Mouse (Mus musculus) erythroid progenitor cell, adult 5-6 weeks (primary cell): ENCODE results near the gene Mettl5. TPM values are rescaled to one million over a fixed set of nuclear protein-coding genes. Genes with fewer than 3 reads are reported as not detected.

Experiments
- total RNA-seq, 2 experiments: library from RNA; stranded (forward) in 1 of 2; stranded (reverse) in 1 of 2; fragments of 150-400 nt in 1 of 2; fragments of 186-747, 209-891 nt in 1 of 2; gene quantifications; 2 replicates each; pipeline versions ENCODE4 v1.2.3 to v1.2.4; 2015 to 2017; ENCODE audit warnings: low replicate concordance in 2 of 2

Mettl5 gene
- total RNA-seq, 2 experiments from 2014 or later = 14.1 to 18.0 TPM

Other genes starting within 250 kb of the Mettl5 start
- gene Bbs5, start 238.4 kb downstream of the Mettl5 start, total RNA-seq (2015; ENCODE audit: low replicate concordance) = 9.4 TPM in 1 of 2 replicates, not detected in the other
- gene Bbs5, start 238.4 kb downstream of the Mettl5 start, total RNA-seq (2017; ENCODE audit: low replicate concordance) = 0.51 and 4.5 TPM in 2 replicates
- gene Klhl41, start 215.5 kb downstream of the Mettl5 start, total RNA-seq (2015; ENCODE audit: low replicate concordance) = not detected in 2 replicates
- gene Klhl41, start 215.5 kb downstream of the Mettl5 start, total RNA-seq (2017; ENCODE audit: low replicate concordance) = not detected in 2 replicates
- gene Fastkd1, start 172.1 kb downstream of the Mettl5 start, total RNA-seq (2015; ENCODE audit: low replicate concordance) = 2.1 and 2.5 TPM in 2 replicates
- gene Fastkd1, start 172.1 kb downstream of the Mettl5 start, total RNA-seq (2017; ENCODE audit: low replicate concordance) = 1.3 and 1.4 TPM in 2 replicates
- 35.7 and 45.7 TPM in 2 replicates for gene Ppig, start 163.1 kb downstream of the Mettl5 start, total RNA-seq (2015; ENCODE audit: low replicate concordance)
- gene Ppig, start 163.1 kb downstream of the Mettl5 start, total RNA-seq (2017; ENCODE audit: low replicate concordance) = 49.0 and 72.4 TPM in 2 replicates
- gene Ccdc173, start 96.0 kb downstream of the Mettl5 start, total RNA-seq (2015; ENCODE audit: low replicate concordance) = not detected in 2 replicates
- 1.3 TPM in 1 of 2 replicates, not detected in the other for gene Ccdc173, start 96.0 kb downstream of the Mettl5 start, total RNA-seq (2017; ENCODE audit: low replicate concordance)
- 10.5 and 10.9 TPM in 2 replicates for gene Phospho2, start 96.0 kb downstream of the Mettl5 start, total RNA-seq (2015; ENCODE audit: low replicate concordance)
- 15.1 and 16.3 TPM in 2 replicates for gene Phospho2, start 96.0 kb downstream of the Mettl5 start, total RNA-seq (2017; ENCODE audit: low replicate concordance)
- gene Klhl23, start 63.7 kb downstream of the Mettl5 start, total RNA-seq (2015; ENCODE audit: low replicate concordance) = 4.0 and 6.7 TPM in 2 replicates
- gene Klhl23, start 63.7 kb downstream of the Mettl5 start, total RNA-seq (2017; ENCODE audit: low replicate concordance) = 1.6 and 12.1 TPM in 2 replicates
- 160 and 179 TPM in 2 replicates for gene Ssb, start 24.1 kb downstream of the Mettl5 start, total RNA-seq (2015; ENCODE audit: low replicate concordance)
- gene Ssb, start 24.1 kb downstream of the Mettl5 start, total RNA-seq (2017; ENCODE audit: low replicate concordance) = 183 and 211 TPM in 2 replicates
- gene Ubr3, start 11.6 kb upstream of the Mettl5 start, total RNA-seq (2015; ENCODE audit: low replicate concordance) = 70.3 and 101 TPM in 2 replicates
- 53.0 and 72.6 TPM in 2 replicates for gene Ubr3, start 11.6 kb upstream of the Mettl5 start, total RNA-seq (2017; ENCODE audit: low replicate concordance)
- 0.42 TPM in 1 of 2 replicates, not detected in the other for gene Myo3b, start 153.5 kb upstream of the Mettl5 start, total RNA-seq (2015; ENCODE audit: low replicate concordance)
- 0.51 TPM in 1 of 2 replicates, not detected in the other for gene Myo3b, start 153.5 kb upstream of the Mettl5 start, total RNA-seq (2017; ENCODE audit: low replicate concordance)